8 mouse cellular contexts compared by ENCODE assay signal in the genomic region with DNA sequence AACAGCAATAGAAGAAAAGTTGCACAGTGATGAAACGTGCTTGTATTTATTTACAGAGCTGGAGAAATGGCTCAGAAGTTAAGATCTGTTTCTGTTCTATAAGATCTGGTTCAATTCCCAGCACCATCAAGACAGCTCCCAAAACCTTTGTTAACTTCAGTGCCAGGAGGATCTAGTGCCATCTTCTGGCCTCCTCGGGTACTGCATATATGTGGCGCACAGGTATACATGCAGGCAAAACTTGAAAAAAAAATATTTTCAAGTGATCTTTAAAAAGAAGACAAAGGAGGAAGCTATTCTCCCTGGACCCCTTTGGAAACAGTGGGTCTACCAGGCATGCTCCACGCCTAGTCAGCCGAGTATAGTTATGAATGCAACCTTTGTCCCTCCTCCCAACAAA. TPM values are rescaled to one million over a fixed set of nuclear protein-coding genes. Genes with fewer than 3 reads are reported as not detected.
DNase-seq lines count a peak whose midpoint lies in the region; ATAC-seq and TF ChIP-seq lines count a peak whose summit lies in the region.

No protein-coding gene starts in this region.

- no peak overlapping the region for H3K4me3 ChIP-seq in heart, adult 2 months
- no peak overlapping the region for H3K4me3 ChIP-seq in heart, embryonic 10.5 days
- H3K4me3 ChIP-seq in MEL (ENCODE audit: control insufficient read depth in 1 of 2, insufficient read depth in 1 of 2, low read depth in 2 of 2, low read length in 2 of 2) = peak overlapping the region in 1 of 2 experiments; percentile 11; a peak in 1 of 4 replicates
- H3K4me3 ChIP-seq in lung, embryonic 15.5 days = no peak overlapping the region
- no peak overlapping the region for H3K4me3 ChIP-seq in thymus, adult 2 months (ENCODE audit: control insufficient read depth, insufficient read depth, low read length)

- H3K79me2 ChIP-seq in heart, adult 2 months (replicated peaks; ENCODE audit: control insufficient read depth, insufficient read depth, low read length) = peaks cover 4% of the 10 kb centered on the region
- no peaks in the 10 kb centered on the region for H3K79me2 ChIP-seq in MEL (ENCODE audit: control insufficient read depth, insufficient read depth, low read length, poor library complexity)

- ATAC-seq in common myeloid progenitor, adult 5-6 weeks (replicated peaks; ENCODE audit: low read depth, poor library complexity, severe bottlenecking) = 0 out of 2 replicates have a peak, but pooled peaks have one; percentile 43
- ATAC-seq in lung, embryonic 15.5 days (ENCODE audit: borderline replicate concordance, extremely low read depth, low FRiP score, low TSS enrichment) = no peak
- no peak for ATAC-seq in monocyte, adult 5-6 weeks (replicated peaks; ENCODE audit: insufficient number of reproducible peaks, low FRiP score, low TSS enrichment, poor library complexity, severe bottlenecking)

- peak; percentile 40 to 73 for DNase-seq in heart, adult 2 months
- no peak for DNase-seq in heart, embryonic 10.5 days (ENCODE audit: low spot score)
- DNase-seq in 3134 (ENCODE audit: extremely low read depth, insufficient read length, low spot score) (peak; percentile 30), MEL (ENCODE audit: low read depth, low spot score) (peak; percentile 87)
- DNase-seq in thymus, adult 2 months = peak; percentile 71

- 0 out of 2 replicates have a peak, but pooled peaks have one; percentile 25 for TF ChIP-seq EP300 in heart, adult 2 months (IDR thresholded peaks at IDR 0.05; ENCODE audit: insufficient read depth, low read depth, low read length)
- TF ChIP-seq EP300 in MEL (IDR thresholded peaks at IDR 0.05; ENCODE audit: low read depth in 1 of 2, low read length in 2 of 2) = no peak

- peak; percentile 84 for TF ChIP-seq CTCF in heart, adult 2 months (IDR thresholded peaks at IDR 0.05)
- peak; percentile 68 to 78 (median 73) for TF ChIP-seq CTCF in MEL (IDR thresholded peaks at IDR 0.05 in 2 of 3, conservative IDR thresholded peaks at IDR 0.05 in 1 of 3; ENCODE audit: control insufficient read depth in 1 of 3, insufficient read depth in 1 of 3, low read depth in 2 of 3, low read length in 3 of 3, poor library complexity in 1 of 3, severe bottlenecking in 1 of 3)
- TF ChIP-seq CTCF in thymus, adult 2 months (IDR thresholded peaks at IDR 0.05; ENCODE audit: borderline replicate concordance, control insufficient read depth, extremely low read depth, insufficient read depth, low read length, poor library complexity) = no peak

- H3K27ac ChIP-seq in heart, adult 2 months = no peak overlapping the region
- H3K27ac ChIP-seq in heart, embryonic 10.5 days = no peak overlapping the region
- H3K27ac ChIP-seq in MEL (ENCODE audit: control insufficient read depth, low read depth, low read length) = no peak overlapping the region
- H3K27ac ChIP-seq in lung, embryonic 15.5 days = 0 out of 2 replicates have a peak overlapping the region, but pooled peaks have one; percentile 41
- H3K27ac ChIP-seq in thymus, adult 2 months (ENCODE audit: control insufficient read depth, insufficient read depth, low read length) = no peak overlapping the region

- H3K9me3 ChIP-seq in heart, embryonic 10.5 days = peaks cover 5% of the 10 kb centered on the region; the same call in 1 of the 2 replicates
- no peaks in the 10 kb centered on the region for H3K9me3 ChIP-seq in MEL (replicated peaks; ENCODE audit: insufficient read depth, low read length)
- H3K9me3 ChIP-seq in lung, embryonic 15.5 days = no peaks in the 10 kb centered on the region

- peak; percentile 73 for TF ChIP-seq RAD21 in MEL (IDR thresholded peaks at IDR 0.05; ENCODE audit: low read depth, low read length)

- 80% methylated on average over 5 of the region's 5 CpGs for WGBS in heart, adult 2 months
- WGBS in heart, embryonic 10.5 days = 74% methylated on average over 5 of the region's 5 CpGs
- WGBS in lung, embryonic 15.5 days = 68% methylated on average over 5 of the region's 5 CpGs
- 76% methylated on average over 5 of the region's 5 CpGs for WGBS in thymus, adult 2 months

- H3K4me2 ChIP-seq in lung, embryonic 15.5 days = no peak overlapping the region

- no peaks in the 10 kb centered on the region for H3K36me3 ChIP-seq in heart, adult 2 months (ENCODE audit: control insufficient read depth, insufficient read depth, low read length)
- peaks cover 8% of the 10 kb centered on the region; the same call in 1 of the 2 replicates for H3K36me3 ChIP-seq in heart, embryonic 10.5 days
- peaks cover 0 to under 1% of the 10 kb centered on the region in 2 experiments; a peak in 1 of 4 replicates for H3K36me3 ChIP-seq in MEL (ENCODE audit: control insufficient read depth in 1 of 2, insufficient read depth in 2 of 2, low read length in 2 of 2)
- no peaks in the 10 kb centered on the region for H3K36me3 ChIP-seq in lung, embryonic 15.5 days
- no peaks in the 10 kb centered on the region for H3K36me3 ChIP-seq in thymus, adult 2 months (ENCODE audit: control insufficient read depth, insufficient read depth, low read length)

- intact Hi-C loops in heart, adult 2 months (cut with DNase I) = loop anchor here (5.0 kb wide), 2 partner anchors 45 to 105 kb away; no protein-coding TSS in a partner anchor

- peaks cover 6% of the 10 kb centered on the region for H3K4me1 ChIP-seq in heart, adult 2 months (ENCODE audit: control insufficient read depth, insufficient read depth, low read length)
- H3K4me1 ChIP-seq in heart, embryonic 10.5 days = peaks cover 47% of the 10 kb centered on the region
- H3K4me1 ChIP-seq in MEL (ENCODE audit: control insufficient read depth in 1 of 2, insufficient read depth in 2 of 2, low read length in 2 of 2) = peaks cover 0 to 12% of the 10 kb centered on the region in 2 experiments; a peak in 2 of 4 replicates
- peaks cover 29% of the 10 kb centered on the region for H3K4me1 ChIP-seq in lung, embryonic 15.5 days
- peaks cover 4% of the 10 kb centered on the region; the same call in 1 of the 2 replicates for H3K4me1 ChIP-seq in thymus, adult 2 months (replicated peaks; ENCODE audit: control insufficient read depth, insufficient read depth, low read length)

- TF ChIP-seq POLR2A in heart, adult 2 months (IDR thresholded peaks at IDR 0.05; ENCODE audit: insufficient read depth, low read depth, low read length) = no peak
- TF ChIP-seq POLR2A in MEL (IDR thresholded peaks at IDR 0.05; ENCODE audit: control insufficient read depth in 1 of 2, insufficient read depth in 1 of 2, low read depth in 1 of 2, low read length in 2 of 2, poor library complexity in 1 of 2) = no peak
- no peak for TF ChIP-seq POLR2A in thymus, adult 2 months (IDR thresholded peaks at IDR 0.05; ENCODE audit: control insufficient read depth, extremely low read depth, insufficient read depth, low read length, poor library complexity)

- no peaks in the 10 kb centered on the region for H3K27me3 ChIP-seq in heart, adult 2 months (ENCODE audit: control insufficient read depth, insufficient read depth, low read length)
- H3K27me3 ChIP-seq in heart, embryonic 10.5 days (ENCODE audit: insufficient read depth, poor library complexity, severe bottlenecking) = no peaks in the 10 kb centered on the region
- no peaks in the 10 kb centered on the region for H3K27me3 ChIP-seq in MEL (ENCODE audit: control insufficient read depth in 1 of 2, insufficient read depth in 2 of 2, low read length in 2 of 2)
- no peaks in the 10 kb centered on the region for H3K27me3 ChIP-seq in lung, embryonic 15.5 days
- peaks cover 13% of the 10 kb centered on the region for H3K27me3 ChIP-seq in thymus, adult 2 months (ENCODE audit: control insufficient read depth, insufficient read depth, low read length)

- H3K9ac ChIP-seq in heart, adult 2 months (ENCODE audit: low read depth, low read length) = no peak overlapping the region
- no peak overlapping the region for H3K9ac ChIP-seq in MEL (ENCODE audit: control insufficient read depth, low read depth, low read length, poor library complexity, severe bottlenecking)
- H3K9ac ChIP-seq in lung, embryonic 15.5 days = no peak overlapping the region

TF ChIP-seq in MEL, 35 proteins besides CTCF, POLR2A, EP300 and RAD21:
- peak; percentile 82 for TF ChIP-seq SMC3 (IDR thresholded peaks at IDR 0.05; ENCODE audit: low read depth, low read length)
- TF ChIP-seq TBP (IDR thresholded peaks at IDR 0.05; ENCODE audit: low read depth, low read length) = peak; percentile 89
- no peak for TF ChIP-seq TCF12 (IDR thresholded peaks at IDR 0.05; ENCODE audit: low read depth, low read length)
- TF ChIP-seq ZNF384 (IDR thresholded peaks at IDR 0.05; ENCODE audit: low read depth, low read length) = peak; percentile 70; the same call in 1 of the 2 replicates
- TF ChIP-seq ZC3H11A (IDR thresholded peaks at IDR 0.05; ENCODE audit: low read depth, low read length) = peak; percentile 71
- TF ChIP-seq GATA1 (IDR thresholded peaks at IDR 0.05; ENCODE audit: low read depth, low read length) = no peak
- TF ChIP-seq UBTF (IDR thresholded peaks at IDR 0.05; ENCODE audit: borderline replicate concordance, insufficient read depth, low read depth, low read length) = no peak

RNA-seq across cellular contexts. Expression of gene Cgnl1, which starts 0.9 kb away (rescaled TPM):
- 10 to 100 TPM; 28.1 to 31.0 TPM for total RNA-seq in heart, adult 2 months (2021)
- polyA plus RNA-seq in heart, adult 2 months (2012; rRNA removed) = 10.5 and 16.2 TPM in 2 replicates
- 43.1 and 60.1 TPM in 2 replicates for polyA plus RNA-seq in heart, embryonic 10.5 days (2016; fragmentation: Nextera tagmentation; extraction: Ambion mirVana)
- total RNA-seq in MEL (2012; rRNA removed) = 0.16 and 0.19 TPM in 2 replicates
- under 1 TPM in 1 of 2 experiments, not detected in 1; 0.70 TPM for polyA plus RNA-seq in MEL (2012; ENCODE audit: insufficient read depth in 1 of 2, insufficient read length in 2 of 2, low read depth in 1 of 2, low replicate concordance in 2 of 2, missing spikeins in 1 of 2)
- total RNA-seq in common myeloid progenitor, adult 5-6 weeks (2017) = 0.09 and 0.63 TPM in 2 replicates
- polyA plus RNA-seq in lung, embryonic 15.5 days (2015; fragmentation: Nextera tagmentation; extraction: Ambion mirVana) = 20.2 and 20.3 TPM in 2 replicates
- 2.7 and 2.8 TPM in 2 replicates for polyA plus RNA-seq in thymus, adult 2 months (2012; rRNA removed)
- 0.32 to 1.9 TPM in 2 of 3 replicates, not detected in the other for total RNA-seq in monocyte, adult 5-6 weeks (2017)
